Mouse (Mus musculus): ENCODE data around the gene Cfap300. TPM values are rescaled to one million over a fixed set of nuclear protein-coding genes. Genes with fewer than 3 reads are reported as not detected.

Cfap300 gene
- 3.0 and 3.7 TPM in 2 replicates for polyA plus RNA-seq (2012; rRNA removed)

GRCm38 (mm10) chr9:8042338-8043043, at the start of gene Cfap300:
Cfap300 (minus strand) TSS chr9:8042823.
- peak; percentile 83 for DNase-seq (ENCODE audit: low spot score)

GRCm38 (mm10) chr9:8078882-8079281, 36.3 kb upstream of the Cfap300 start:
- DNase-seq (ENCODE audit: low spot score): no peak

DNA sequence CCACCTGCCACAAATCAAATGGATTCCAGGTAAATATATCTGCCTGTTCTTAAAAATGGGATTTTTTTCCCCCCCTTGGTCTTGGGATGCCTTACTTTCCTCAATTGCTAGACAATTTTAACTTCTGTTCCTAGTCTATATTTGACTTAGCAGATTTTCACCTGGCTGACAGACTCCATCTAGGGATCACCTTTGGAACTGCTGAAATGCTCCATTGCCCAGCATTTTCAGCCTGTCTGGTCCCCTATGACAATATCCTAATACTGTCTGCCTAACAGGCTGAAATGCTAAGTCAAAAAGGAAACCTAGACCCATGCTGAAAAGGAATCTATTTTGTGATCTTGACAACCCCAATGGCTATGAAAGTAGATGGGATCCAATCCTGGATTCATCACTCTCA, 31.7 kb upstream of the Cfap300 start:
- no peak for DNase-seq (ENCODE audit: low spot score)

- DNase-seq (ENCODE audit: low spot score): no peak
These were observed 30.7 kb upstream of the Cfap300 start for GRCm38 (mm10) chr9:8073203-8073755.

DNA sequence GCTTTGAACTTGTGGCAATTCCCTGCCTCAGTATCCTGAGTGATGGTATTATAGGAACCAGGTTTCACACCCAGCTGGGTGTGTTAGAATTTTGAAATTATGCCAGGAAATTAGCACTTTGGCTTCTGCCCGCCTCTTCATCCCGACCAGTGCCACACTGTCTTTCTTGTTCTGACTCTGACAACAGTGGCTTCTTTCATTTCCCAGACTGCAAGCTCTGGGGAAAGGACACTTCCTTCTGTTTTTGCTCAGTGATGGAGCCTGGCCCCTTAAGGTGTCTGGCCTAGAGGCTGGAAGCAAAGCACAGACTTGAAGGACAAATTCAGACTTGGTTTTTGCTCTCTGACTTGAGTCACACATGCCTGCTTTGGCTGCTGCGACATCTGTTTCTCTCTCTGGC, 17.0 kb upstream of the Cfap300 start:
- no peak for DNase-seq (ENCODE audit: low spot score)

DNA sequence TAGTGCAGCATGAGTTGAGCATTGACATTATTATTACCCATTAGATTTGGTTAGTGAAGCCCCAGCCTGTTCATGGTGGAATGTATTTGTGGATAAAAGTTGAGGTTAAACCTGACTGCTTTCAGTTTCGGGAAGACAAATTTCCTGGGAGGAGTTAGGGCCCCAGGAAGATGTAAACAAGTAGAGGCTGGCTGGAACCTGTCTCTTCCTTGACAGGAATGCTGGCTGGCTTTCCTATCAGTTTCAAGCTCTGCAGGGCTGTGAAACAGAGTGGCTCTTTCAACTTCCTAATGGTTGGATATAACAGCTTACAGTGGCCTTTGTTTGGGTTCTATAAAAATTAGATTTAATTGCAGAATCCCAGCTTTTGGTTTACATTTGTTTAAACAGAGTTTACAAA, 12.2 kb upstream of the Cfap300 start:
- DNase-seq (ENCODE audit: low spot score): no peak

DNA sequence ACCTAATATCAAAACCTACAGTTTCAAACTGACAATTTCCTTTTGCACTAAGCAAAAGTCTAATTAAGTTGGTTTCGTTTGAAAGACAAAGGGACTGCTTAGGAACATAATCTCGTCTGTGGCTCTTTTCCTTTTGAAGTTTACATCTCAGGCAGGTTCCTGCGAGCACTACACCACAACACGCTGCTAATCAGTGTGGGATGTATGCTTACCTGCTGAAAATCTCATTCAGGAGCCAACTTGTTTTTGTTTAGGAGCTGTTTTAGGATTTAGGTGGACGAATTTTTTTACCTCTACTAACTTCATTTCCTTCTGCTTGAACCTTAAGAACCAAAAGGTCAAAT, 393 bp upstream of the Cfap300 start:
- no peak for DNase-seq (ENCODE audit: low spot score)

DNA sequence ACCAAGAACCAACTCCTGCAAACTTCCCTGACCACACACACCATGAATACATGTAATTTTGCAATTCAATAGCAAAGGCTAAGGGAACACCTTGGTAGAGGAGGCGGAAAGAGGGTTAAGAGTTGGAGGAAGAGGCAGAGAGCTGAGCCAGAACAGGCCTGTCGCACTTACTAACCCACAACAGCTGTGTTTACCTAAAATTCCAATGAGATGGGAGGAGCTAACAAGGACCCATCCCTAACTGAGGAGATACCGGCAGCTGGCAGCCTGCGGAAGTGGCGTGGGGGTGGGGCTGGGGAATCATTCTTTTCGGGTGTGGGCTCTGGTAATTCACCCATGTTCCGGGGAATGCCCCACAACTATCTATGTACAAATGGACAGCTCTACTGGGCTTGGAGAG, 7.1 kb downstream of the Cfap300 start:
- no peak for DNase-seq (ENCODE audit: low spot score)

DNA sequence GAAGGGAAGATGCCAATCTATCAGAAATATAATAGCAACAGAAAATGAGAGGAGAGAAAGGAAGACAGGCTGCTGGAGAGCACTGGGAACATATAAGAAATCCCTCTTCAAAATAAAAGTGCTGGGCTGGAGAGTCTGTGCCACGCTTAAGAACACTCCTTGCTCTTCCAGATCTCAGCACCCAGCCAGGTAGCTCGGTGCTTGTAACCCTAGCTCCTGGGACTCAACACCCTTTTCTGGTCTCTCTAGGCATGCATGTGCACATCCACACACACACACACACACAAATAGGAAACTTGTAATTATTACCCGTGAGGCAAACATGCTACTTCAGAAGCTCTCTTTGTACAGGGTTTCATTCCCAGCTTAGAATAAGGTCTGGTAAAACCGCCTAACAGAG, 7.5 kb downstream of the Cfap300 start:
- DNase-seq (ENCODE audit: low spot score): no peak

DNA sequence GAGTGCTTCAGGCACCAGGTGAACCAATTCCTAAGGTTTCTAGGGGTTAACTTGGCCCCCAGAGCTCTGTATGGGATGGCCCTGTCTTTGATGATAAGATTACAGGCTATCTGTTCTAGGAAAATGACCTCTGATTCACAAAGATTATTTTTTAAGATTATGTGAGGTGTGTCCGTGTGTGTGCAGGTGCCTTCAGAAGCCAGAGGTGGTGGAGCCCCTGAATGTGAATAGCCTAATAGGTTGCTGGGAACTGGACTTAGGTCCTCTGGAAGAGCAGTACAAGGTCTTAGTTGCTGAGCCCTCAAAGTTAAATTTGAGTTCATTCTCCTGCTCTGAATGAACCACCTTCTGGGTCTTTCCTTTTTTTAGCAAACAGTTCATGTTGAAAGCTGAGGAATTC, 8.5 kb downstream of the Cfap300 start:
- no peak for DNase-seq (ENCODE audit: low spot score)

- DNase-seq (ENCODE audit: low spot score): no peak
These were observed 9.8 kb downstream of the Cfap300 start for GRCm38 (mm10) chr9:8032847-8033246.

- no peak for DNase-seq (ENCODE audit: low spot score)
These were observed 24.0 kb downstream of the Cfap300 start for GRCm38 (mm10) chr9:8018609-8019008.

GRCm38 (mm10) chr9:8017253-8017913, 25.2 kb downstream of the Cfap300 start:
- DNase-seq (ENCODE audit: low spot score): no peak

GRCm38 (mm10) chr9:8004370-8004991, 38.1 kb downstream of the Cfap300 start, which contains the start of gene Yap1:
Yap1 (minus strand) TSS chr9:8004596.
- peak; percentile 88 for DNase-seq (ENCODE audit: low spot score)

DNA sequence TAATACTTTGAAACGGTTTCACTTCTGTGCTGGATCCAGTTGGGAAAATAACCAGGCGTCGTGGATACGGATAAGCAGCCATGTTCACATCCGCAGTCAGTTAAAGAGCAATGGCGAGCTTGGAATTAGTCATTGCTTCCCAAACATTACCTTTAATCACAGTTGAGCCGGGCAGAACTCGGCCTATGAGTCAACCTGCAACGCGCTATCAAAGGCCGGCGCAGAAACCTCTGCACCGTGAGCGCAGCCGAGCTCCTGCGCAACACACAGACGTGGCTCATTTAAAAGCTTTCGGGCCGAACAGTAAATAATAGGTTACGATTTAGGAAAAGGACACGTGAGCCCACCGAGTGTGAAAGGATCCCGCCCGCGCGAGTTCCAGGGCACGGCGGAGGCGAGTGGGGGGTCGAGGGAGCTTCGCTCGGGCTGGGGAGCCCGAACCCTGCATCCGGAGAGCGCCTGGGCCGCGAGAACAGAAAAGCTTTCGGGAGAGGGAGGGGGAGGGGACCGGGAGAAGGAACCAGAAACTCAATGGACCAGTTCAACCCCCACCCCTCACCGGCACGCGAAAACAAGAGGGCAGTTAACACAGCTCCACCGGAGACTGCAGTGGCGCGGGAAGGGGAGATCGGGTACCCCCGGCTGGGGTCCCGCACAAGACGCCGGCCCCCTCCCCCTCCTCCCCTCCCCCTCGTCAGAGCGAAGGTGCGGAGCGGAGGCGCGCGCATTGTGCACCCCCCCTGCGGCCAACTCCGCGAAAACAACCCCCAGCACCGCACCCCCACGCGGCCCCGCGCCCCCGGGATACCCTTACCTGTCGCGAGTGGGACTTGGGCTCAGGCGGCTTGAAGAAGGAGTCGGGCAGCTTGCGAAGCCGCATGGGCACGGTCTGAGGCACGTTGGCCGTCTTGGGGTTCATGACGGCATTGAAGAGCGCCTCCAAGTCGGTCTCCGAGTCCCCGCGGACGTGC, 39.0 kb downstream of the Cfap300 start:
- peak; percentile 70 for DNase-seq (ENCODE audit: low spot score)

DNA sequence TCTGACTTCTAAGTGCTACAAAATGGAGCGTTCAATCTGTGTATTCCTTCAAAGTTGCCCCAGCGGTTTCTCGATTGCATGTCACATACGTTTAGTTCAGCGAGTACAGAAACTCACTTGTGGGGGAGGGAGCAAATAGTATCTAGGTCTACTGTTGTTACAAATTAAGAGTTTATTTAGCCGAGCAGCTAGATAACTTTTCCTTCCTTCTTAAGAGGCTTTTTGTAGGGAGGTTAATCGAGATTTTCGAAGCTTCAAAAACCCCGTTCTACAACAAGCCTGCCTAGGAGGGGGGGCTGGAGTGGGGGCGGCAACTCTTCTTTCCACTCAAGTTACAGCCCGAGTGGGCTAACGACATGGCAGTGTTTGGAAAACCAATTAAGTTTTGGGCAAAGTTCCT, 39.8 kb downstream of the Cfap300 start:
- DNase-seq (ENCODE audit: low spot score): no peak

- DNase-seq (ENCODE audit: low spot score): no peak
These were observed 41.3 kb downstream of the Cfap300 start for GRCm38 (mm10) chr9:8001352-8001751.

DNA sequence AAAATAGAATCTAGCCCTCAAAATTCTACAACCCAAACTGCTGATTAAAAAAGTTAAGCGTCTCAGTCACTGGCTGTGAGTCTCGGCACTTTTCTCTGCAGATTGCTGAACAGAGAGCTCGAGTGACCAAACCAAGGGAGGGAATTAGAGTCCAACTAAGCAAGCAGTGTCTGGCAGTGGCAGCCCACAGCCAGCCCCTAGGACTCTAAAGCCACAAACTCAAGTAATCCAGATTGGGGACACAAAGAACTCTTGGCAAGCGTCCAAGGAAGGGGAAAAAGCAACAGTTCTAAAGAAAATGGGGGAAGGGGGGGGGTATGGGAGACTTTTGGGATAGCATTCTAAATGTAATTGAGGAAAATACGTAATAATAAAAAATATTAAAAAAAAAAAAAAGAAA, 48.3 kb downstream of the Cfap300 start:
- DNase-seq (ENCODE audit: low spot score): no peak

- no peak for DNase-seq (ENCODE audit: low spot score)
These were observed 50.0 kb downstream of the Cfap300 start for GRCm38 (mm10) chr9:7992651-7993050.

DNA sequence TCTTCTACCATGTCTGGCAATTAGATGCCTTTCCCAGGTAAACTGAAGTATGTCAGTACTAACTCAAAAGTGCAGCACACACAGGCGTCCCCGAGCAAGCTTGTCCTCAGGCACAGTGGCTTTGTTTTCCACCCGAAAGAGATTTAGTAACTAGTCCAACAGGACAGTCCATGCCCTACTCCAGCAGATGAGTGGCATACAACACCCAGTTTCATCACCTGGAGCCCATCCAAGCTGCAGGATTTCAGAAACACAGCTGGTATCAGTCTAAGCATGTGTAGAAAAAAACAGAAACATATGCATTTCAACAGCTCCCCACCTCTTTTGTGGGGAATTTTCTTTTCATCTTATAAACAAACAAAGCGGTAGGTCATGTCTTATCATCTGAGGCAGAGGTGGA, 51.7 kb downstream of the Cfap300 start:
- no peak for DNase-seq (ENCODE audit: low spot score)

- DNase-seq (ENCODE audit: low spot score): no peak
These were observed 55.5 kb downstream of the Cfap300 start for GRCm38 (mm10) chr9:7987119-7987518.

DNA sequence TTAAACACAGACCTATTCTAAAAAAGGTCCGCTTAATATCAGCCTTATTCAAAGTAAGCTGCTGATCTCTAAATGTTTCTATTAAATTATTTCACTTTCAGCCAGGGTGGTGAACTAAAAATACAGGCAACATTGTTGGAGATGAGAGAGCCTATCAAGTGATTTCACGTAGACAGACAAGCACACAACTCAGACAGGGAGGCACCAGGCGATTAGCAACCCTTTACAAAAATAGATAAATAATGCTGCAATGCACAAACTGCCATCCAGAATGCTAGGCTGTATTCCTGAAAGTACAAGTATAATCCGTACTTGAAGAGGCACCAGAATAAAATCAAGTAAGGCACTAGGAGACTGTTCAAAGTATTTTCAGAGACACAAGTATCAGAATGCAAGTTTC, 58.3 kb downstream of the Cfap300 start:
- no peak for DNase-seq (ENCODE audit: low spot score)
